Mouse (Mus musculus) lung, adult 2 months (tissue): Measurements from ENCODE around the gene Ublcp1. TPM values are rescaled to one million over a fixed set of nuclear protein-coding genes. Genes with fewer than 3 reads are reported as not detected.
"Not testable (repeated sequence)": the region's sequence is repeated elsewhere in the genome, so short reads cannot be mapped to it uniquely, and the experiment has no call there.

Experiments
- DNase-seq: peaks from one replicate; pipeline ENCODE4 v3.0.0; 2022
- H3K4me1 ChIP-seq: fragments of 200-500 bp; 2 replicates; pipeline ENCODE4 v1.6.1; 2011; ENCODE audit warnings: low read length; ENCODE audit not compliant: control insufficient read depth, insufficient read depth
- H3K4me3 ChIP-seq: fragments of 200-500 bp; replicated peaks from 2 replicates; pipeline ENCODE3; 2011; ENCODE audit warnings: low read depth, mild to moderate bottlenecking, control low read depth, low read length; ENCODE audit errors: extremely low read depth
- CTCF ChIP-seq: fragments of 200-500 bp; IDR thresholded peaks from 2 replicates; pipeline ENCODE4 v1.5.1; 2011; ENCODE audit warnings: mild to moderate bottlenecking, low read length, control low read depth; ENCODE audit not compliant: insufficient read depth
- POLR2A ChIP-seq: fragments of 200-500 bp; IDR thresholded peaks from 2 replicates; pipeline ENCODE4 v1.6.1; 2011; ENCODE audit warnings: low read depth, mild to moderate bottlenecking, control low read depth, low read length, borderline replicate concordance; ENCODE audit errors: extremely low read depth
- WGBS: fragments of 180-500 bp; shearing (Covaris S2); methylation state at CpG from one replicate; pipeline ENCODE4 v1.1.7; 2018; 5-methylcytosine and 5-hydroxymethylcytosine counted together
- polyA plus RNA-seq: library from polyadenylated mRNA; depleted of rRNA; stranded (reverse); fragments of >200 nt; gene quantifications from 2 replicates; pipeline ENCODE4 v1.2.3, GENCODE M21; 2012

Gene Ublcp1
- polyA plus RNA-seq, 1 experiment, result 11.3 TPM

GRCm38 (mm10) chr11:44469646-44470431 lies 459 bp downstream of the Ublcp1 start:
- TF ChIP-seq POLR2A (no peak), CTCF (no peak)
- DNase-seq, result no peak
- H3K4me1 ChIP-seq, result peaks cover 8% of the 10 kb centered on the region
- 1% methylated on average over 59 of the region's 59 CpGs for WGBS
- H3K4me3 ChIP-seq, result peak overlapping the region; percentile 89

GRCm38 (mm10) chr11:44468306-44468790 lies 1.9 kb downstream of the Ublcp1 start:
- no peak for DNase-seq
- WGBS, result 72% methylated on average over 10 of the region's 10 CpGs

GRCm38 (mm10) chr11:44466949-44467442 lies 3.3 kb downstream of the Ublcp1 start:
- Histone ChIP-seq H3K4me1 (peaks cover 6% of the 10 kb centered on the region), H3K4me3 (no peak overlapping the region)
- TF ChIP-seq CTCF (no peak), POLR2A (no peak)
- WGBS, result 74% methylated on average over 6 of the region's 6 CpGs
- DNase-seq, result no peak

More at GRCm38 (mm10) chr11:44468306-44468790, 1.9 kb downstream of the Ublcp1 start:
- TF ChIP-seq CTCF (no peak), POLR2A (no peak)
- Histone ChIP-seq H3K4me3 (no peak overlapping the region), H3K4me1 (peaks cover 8% of the 10 kb centered on the region)

- Histone ChIP-seq H3K4me1 (no peaks in the 10 kb centered on the region), H3K4me3 (no peak overlapping the region)
- no peak for DNase-seq
- WGBS, result 64% methylated on average over 6 of the region's 6 CpGs
- TF ChIP-seq POLR2A (no peak), CTCF (no peak)
Measured at GRCm38 (mm10) chr11:44461493-44461892, 8.8 kb downstream of the Ublcp1 start.

GRCm38 (mm10) chr11:44453423-44453822 lies 16.9 kb downstream of the Ublcp1 start:
- DNase-seq, result peak; percentile 35
- TF ChIP-seq CTCF (peak; percentile 44), POLR2A (no peak)
- Histone ChIP-seq H3K4me3 (no peak overlapping the region), H3K4me1 (no peaks in the 10 kb centered on the region; the same call in 1 of the 2 replicates)
- WGBS, result 33% methylated on average over 2 of the region's 2 CpGs

GRCm38 (mm10) chr11:44452016-44452415 lies 18.3 kb downstream of the Ublcp1 start:
- WGBS, result 91% methylated on average over 5 of the region's 5 CpGs
- not testable (repeated sequence) for DNase-seq, H3K4me1 ChIP-seq, H3K4me3 ChIP-seq

- DNase-seq, result no peak
- TF ChIP-seq CTCF (no peak), POLR2A (no peak)
- no peak overlapping the region for H3K4me3 ChIP-seq
- H3K4me1 ChIP-seq, result no peaks in the 10 kb centered on the region; the same call in 1 of the 2 replicates
Measured at GRCm38 (mm10) chr11:44451046-44451445, 19.3 kb downstream of the Ublcp1 start.

GRCm38 (mm10) chr11:44437786-44438185 lies 32.5 kb downstream of the Ublcp1 start:
- no peak for DNase-seq
- Histone ChIP-seq H3K4me1 (no peaks in the 10 kb centered on the region), H3K4me3 (no peak overlapping the region)
- TF ChIP-seq POLR2A (no peak), CTCF (no peak)
- 88% methylated on average over 6 of the region's 6 CpGs for WGBS

- no peaks in the 10 kb centered on the region for H3K4me1 ChIP-seq
- 83% methylated on average over 3 of the region's 3 CpGs for WGBS
- H3K4me3 ChIP-seq, result no peak overlapping the region
- DNase-seq, result no peak
- no peak for TF ChIP-seq CTCF
- no peak for TF ChIP-seq POLR2A
Measured at GRCm38 (mm10) chr11:44430036-44430435, 40.3 kb downstream of the Ublcp1 start.

- H3K4me1 ChIP-seq, result no peaks in the 10 kb centered on the region
- no peak for TF ChIP-seq CTCF
- no peak for TF ChIP-seq POLR2A
- no peak for DNase-seq
- H3K4me3 ChIP-seq, result no peak overlapping the region
- 68% methylated on average over 2 of the region's 2 CpGs for WGBS
Measured at GRCm38 (mm10) chr11:44427951-44428350, 42.3 kb downstream of the Ublcp1 start.
